Mouse (Mus musculus): ENCODE measurements around the gene Mpz.

DNA sequence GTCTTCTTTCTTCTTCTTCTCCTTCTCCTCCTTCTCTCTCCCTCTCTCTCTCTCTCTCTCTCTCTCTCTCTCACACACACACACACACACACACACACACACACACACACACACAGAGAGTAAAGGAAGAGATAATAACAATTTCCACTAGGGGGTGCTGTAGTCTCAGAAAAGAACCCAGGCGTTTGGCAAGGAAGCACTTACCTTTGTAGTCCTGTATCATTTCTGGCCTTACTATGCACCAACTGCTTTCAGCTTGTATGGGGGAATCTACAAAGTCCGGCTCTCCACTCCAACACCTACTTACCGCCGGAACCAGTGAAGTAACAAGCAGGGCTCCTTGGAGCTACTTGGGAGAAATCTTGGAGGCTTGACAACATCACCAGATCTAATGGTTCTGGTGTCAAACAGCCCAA is 32.2 kb upstream of the Mpz start:
- TF ChIP-seq CTCF (IDR thresholded peaks at IDR 0.05; ENCODE audit: low read depth): peak; percentile 68
- TF ChIP-seq EP300 (IDR thresholded peaks at IDR 0.05; ENCODE audit: low read depth): no peak

All from heart, postnatal 0 days (tissue).